Mouse (Mus musculus) liver, adult (tissue): Measurements from ENCODE around the gene Rsph3b.
"Not testable (repeated sequence)": the region's sequence is repeated elsewhere in the genome, so short reads cannot be mapped to it uniquely, and the experiment has no call there.

Source experiments
- GATA4 ChIP-seq: IDR thresholded peaks from 2 replicates; pipeline ENCODE4 v1.6.1; 2014; ENCODE audit warnings: mild to moderate bottlenecking, low read length; ENCODE audit not compliant: insufficient replicate concordance

The Rsph3b gene

GRCm38 (mm10) chr17:6947984-6948768 lies at the start of gene Rsph3b:
Rsph3b (minus strand) TSS chr17:6948682.
- TF ChIP-seq GATA4, result not testable (repeated sequence)

GRCm38 (mm10) chr17:6978287-6979248 lies 30.1 kb upstream of the Rsph3b start, which contains the start of gene Gm49721:
Gm49721 (plus strand) TSS chr17:6978904.
- not testable (repeated sequence) for TF ChIP-seq GATA4

GRCm38 (mm10) chr17:6970334-6970733 lies 21.9 kb upstream of the Rsph3b start, which contains the start of gene Rnaset2b:
Rnaset2b (plus strand) TSS chr17:6970634.
- TF ChIP-seq GATA4, result not testable (repeated sequence)

- not testable (repeated sequence) for TF ChIP-seq GATA4
These were observed 12.3 kb upstream of the Rsph3b start, which contains the start of gene Tagap1 for GRCm38 (mm10) chr17:6960776-6961175. Tagap1 (minus strand) TSS chr17:6961156.

- TF ChIP-seq GATA4, result no peak
These were observed 51.7 kb downstream of the Rsph3b start for GRCm38 (mm10) chr17:6896756-6897155.

GRCm38 (mm10) chr17:6893332-6893731 lies 55.1 kb downstream of the Rsph3b start:
- no peak for TF ChIP-seq GATA4

GRCm38 (mm10) chr17:6891966-6892934 lies 56.2 kb downstream of the Rsph3b start:
- TF ChIP-seq GATA4, result no peak

GRCm38 (mm10) chr17:6886445-6886844 lies 62.0 kb downstream of the Rsph3b start:
- TF ChIP-seq GATA4, result no peak

GRCm38 (mm10) chr17:6884531-6884930 lies 64.0 kb downstream of the Rsph3b start:
- TF ChIP-seq GATA4, result no peak

- no peak for TF ChIP-seq GATA4
These were observed 67.2 kb downstream of the Rsph3b start for GRCm38 (mm10) chr17:6881306-6881705.

GRCm38 (mm10) chr17:6871421-6871820 lies 77.1 kb downstream of the Rsph3b start:
- no peak for TF ChIP-seq GATA4

- TF ChIP-seq GATA4, result no peak
These were observed 79.7 kb downstream of the Rsph3b start for GRCm38 (mm10) chr17:6868810-6869209.

GRCm38 (mm10) chr17:6867740-6868139 lies 80.7 kb downstream of the Rsph3b start:
- no peak for TF ChIP-seq GATA4

GRCm38 (mm10) chr17:6866576-6866975 lies 81.9 kb downstream of the Rsph3b start:
- no peak for TF ChIP-seq GATA4
